Mouse (Mus musculus) olfactory bulb, adult 2 months (tissue): ENCODE measurements around the gene Relch.

Experiments
- CTCF ChIP-seq: fragments of 200-500 bp; IDR thresholded peaks from 2 replicates; pipeline ENCODE4 v1.5.1; 2012; ENCODE audit warnings: low read depth, mild to moderate bottlenecking, low read length, moderate library complexity; ENCODE audit not compliant: insufficient read depth
- POLR2A ChIP-seq: fragments of 200-500 bp; IDR thresholded peaks from 2 replicates; pipeline ENCODE4 v1.6.1; 2012; ENCODE audit warnings: mild to moderate bottlenecking, low read depth, low read length, moderate library complexity; ENCODE audit not compliant: insufficient read depth

DNA sequence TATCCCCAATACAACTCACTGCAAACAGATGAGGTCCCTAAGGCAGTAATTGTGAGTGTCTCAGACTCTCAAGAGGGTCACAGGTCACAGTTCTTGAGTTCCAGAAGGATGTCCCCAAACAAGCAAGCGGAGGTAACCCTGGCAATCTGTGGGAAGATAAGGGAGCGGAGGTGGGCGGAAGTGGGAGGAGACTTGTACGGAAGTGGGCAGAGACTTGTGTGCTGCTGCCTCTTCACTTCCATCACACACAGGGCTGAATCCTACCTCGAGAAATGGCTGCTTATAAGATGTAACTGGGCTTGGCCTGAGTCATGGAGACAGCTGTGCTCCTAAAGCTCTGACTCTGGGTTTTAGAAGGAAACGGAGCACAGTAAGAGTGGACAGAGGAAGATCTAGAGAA, 139.3 kb downstream of the Relch start:
- TF ChIP-seq CTCF = no peak
- TF ChIP-seq POLR2A = no peak
